Mouse (Mus musculus) kidney, adult 2 months (tissue): Measurements from ENCODE around the gene 4921524J17Rik.

ENCODE experiments used
- CTCF ChIP-seq: fragments of 200-500 bp; conservative IDR thresholded peaks from 2 replicates; pipeline ENCODE4 v1.5.1; 2011; ENCODE audit warnings: low read depth, mild to moderate bottlenecking, control low read depth, low read length, moderate library complexity, mixed read lengths; ENCODE audit not compliant: insufficient read depth, insufficient read length
- POLR2A ChIP-seq: fragments of 200-500 bp; IDR thresholded peaks from one replicate; pipeline ENCODE4 v1.6.1; 2011; ENCODE audit warnings: low read depth, low read length, control low read depth

DNA sequence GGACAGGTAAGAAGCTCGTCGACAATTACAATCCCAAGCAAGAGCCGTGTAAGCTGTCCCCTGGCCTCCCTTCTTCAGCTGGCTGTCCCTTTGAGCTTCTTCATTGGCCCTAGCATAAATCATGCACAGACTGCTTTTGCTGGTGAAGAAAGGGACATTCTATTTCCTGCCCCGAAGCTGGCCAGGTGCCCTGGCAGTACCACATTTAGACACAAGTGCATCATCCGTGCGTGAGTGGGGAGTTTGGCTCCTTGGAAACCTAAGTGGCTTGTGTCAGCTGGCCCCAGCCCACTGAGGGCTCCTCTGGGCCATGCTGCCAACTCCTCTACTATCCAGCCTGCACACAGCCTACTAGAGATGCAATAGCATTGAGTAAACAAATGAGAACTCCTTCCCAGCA is 46.4 kb downstream of the 4921524J17Rik start, which contains the start of gene Mylk3:
- TF ChIP-seq CTCF (no peak), POLR2A (no peak)
